Mouse (Mus musculus): ENCODE results near the gene AY358078.
"Not testable (repeated sequence)": the region's sequence is repeated elsewhere in the genome, so short reads cannot be mapped to it uniquely, and the experiment has no call there.

Gene AY358078

DNA sequence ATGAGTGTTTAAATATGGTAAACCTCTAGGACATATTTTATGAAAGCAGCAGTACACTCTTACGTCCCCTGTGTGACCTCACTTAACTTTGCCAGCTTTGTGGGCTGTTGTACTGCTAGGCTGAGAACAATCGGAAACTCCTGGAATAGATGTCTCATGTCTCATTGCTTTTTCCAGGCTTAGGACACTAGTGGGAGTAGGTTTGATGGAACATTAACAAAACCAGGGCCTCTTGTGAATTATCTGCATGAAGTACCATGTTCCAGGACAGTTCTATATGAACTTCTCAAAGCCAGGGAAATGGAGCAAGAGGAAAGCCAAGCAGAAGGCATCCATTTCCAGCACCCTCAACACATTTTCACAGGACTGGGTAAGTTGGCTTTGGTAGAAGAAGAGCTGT, at the start of gene AY358078:
Gene AY358078, plus strand, starts transcription at position 301 of the 400 bp plus-strand sequence.
- in situ Hi-C loops (cut with MseI, MboI): no loop called here

DNA sequence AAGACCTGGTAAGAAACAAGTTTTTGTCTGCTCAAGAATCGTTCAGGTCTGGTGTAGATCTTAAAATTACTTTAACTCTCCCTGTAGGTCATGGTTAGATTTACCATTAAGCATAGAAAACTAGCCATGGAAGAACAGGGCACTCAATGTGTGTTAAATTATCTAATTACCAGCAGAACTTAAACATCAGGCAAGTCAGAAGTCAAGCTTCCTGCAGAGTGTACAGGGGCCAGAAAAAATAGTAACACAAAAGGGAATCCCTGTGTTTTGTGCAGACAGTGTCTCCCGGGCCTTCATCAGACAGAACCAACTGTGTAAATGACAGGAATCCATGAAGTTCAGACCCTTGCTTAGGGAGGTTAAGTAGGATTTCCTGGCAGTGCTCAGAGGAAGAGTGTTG, 43.9 kb upstream of the AY358078 start:
- in situ Hi-C loops (cut with MseI, MboI): no loop called here

DNA sequence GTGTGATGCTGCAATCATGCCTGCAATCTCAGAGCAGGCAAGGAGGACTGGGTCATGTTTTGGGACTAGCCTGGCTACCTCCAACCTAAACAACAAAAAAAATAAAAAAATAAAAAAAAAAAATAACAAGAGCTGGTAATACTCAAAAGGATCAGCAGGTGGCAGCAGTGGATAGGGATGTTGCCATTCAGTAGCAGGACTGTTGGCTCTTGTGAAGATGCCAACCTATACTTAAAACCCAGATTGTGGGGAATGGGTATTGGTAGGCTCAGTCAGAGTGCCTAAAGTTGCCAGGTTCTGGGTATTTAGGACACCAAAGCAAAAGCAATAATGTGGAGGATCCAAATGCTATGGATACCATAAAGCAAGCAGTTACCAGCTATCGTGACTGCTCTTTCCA, 28.5 kb upstream of the AY358078 start:
- in situ Hi-C loops (cut with MseI, MboI): loop anchor here (5.0 to 10.0 kb wide), 2 partner anchors 103 to 674 kb away; no protein-coding TSS in a partner anchor

DNA sequence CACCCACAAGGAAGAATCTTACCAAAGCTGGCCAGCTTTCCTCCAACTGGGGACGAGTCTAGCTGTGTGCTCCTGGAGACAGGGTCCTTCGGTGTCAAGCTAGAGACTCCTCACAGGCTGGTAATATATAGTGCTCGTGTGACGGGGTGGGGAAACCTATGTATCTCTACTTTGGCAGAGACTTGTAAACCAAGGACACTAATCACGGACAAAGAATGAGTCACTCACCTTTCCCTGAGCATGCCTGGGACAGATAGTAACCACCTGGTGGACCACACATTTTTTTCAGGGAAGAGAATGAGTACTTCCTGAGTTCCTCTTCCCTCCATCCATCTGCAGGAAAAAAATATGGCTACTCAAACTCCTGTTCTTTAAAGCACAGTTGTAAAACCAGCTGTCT, 26.4 kb upstream of the AY358078 start, which contains the start of gene Ang4:
Gene Ang4, minus strand, starts transcription at position 101 of the 400 bp plus-strand sequence.
- in situ Hi-C loops (cut with MseI, MboI): loop anchor here (5.0 to 10.0 kb wide), 2 partner anchors 101 to 676 kb away; no protein-coding TSS in a partner anchor

DNA sequence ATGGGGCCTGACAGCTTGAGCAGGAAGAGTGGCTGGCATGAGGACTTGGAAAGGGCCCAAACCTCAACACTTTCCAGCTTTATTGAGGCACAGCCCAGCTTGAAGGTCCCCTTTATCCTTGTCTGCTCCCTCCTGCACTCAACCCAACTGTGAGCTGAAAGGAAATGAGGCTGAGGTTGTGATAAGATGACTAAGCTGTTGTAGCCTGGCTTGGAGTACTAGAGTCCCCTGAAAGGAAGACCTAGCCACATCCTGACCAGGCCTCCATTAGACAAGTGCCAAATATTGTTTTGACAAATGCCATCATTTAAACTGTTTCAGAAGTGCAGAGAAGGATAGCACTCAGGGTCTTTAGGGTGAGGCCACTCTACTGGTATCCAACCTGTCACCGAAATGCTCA, 22.1 kb upstream of the AY358078 start:
- in situ Hi-C loops (cut with MseI, MboI): loop anchor here in 1 of 2 experiments (10.0 kb wide), 1 partner anchor 97 kb away; no protein-coding TSS in a partner anchor

DNA sequence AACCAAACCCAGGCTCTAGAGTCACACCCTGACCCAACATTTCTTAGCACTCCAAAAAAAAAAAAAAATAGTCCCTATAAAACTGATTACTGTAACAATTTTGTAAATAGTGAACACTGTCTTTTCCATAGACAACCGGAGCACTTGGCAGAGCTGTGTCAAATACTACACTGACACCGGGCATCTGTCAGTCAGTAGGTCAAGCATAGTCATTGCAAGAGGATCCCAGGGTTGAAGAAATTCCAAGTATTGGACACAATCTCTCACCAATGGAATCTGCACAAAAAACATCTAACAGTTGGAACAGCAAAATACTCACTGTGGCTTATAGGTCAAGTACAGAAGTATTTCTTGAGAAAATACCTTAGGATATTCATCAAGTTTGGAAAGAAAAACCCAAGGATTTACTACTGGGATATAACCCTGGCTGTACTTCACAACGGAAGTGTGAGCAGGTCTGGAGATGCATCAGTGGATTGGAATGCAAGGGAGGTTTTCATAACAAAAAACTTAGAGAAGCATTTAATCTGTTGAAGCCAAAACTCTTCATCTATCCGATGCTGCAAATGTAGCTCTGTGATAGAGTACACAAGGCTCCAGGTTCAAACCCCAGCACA, 20.9 kb upstream of the AY358078 start:
- in situ Hi-C loops (cut with MseI, MboI): loop anchor here in 1 of 2 experiments (10.0 kb wide), 1 partner anchor 96 kb away; no protein-coding TSS in a partner anchor

DNA sequence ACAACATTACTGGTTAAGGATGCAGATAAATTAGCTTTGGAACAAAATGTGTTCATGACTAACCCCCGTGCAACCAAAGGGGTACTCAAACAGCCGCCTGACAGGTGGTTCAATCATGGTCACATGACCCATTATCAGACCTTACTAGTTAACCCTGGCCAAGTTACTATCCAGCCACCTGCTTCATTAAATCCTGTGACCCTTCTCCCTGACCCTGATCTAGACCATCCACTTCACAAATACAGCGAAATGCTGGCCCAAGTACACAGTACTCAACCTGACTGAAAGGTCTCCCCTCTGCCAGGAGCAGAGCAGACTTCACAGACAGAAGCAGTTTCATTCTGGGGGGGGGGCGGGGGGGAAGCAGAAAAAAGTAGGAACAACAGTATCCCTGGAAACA, 13.5 kb upstream of the AY358078 start:
- in situ Hi-C loops (cut with MseI, MboI): no loop called here

DNA sequence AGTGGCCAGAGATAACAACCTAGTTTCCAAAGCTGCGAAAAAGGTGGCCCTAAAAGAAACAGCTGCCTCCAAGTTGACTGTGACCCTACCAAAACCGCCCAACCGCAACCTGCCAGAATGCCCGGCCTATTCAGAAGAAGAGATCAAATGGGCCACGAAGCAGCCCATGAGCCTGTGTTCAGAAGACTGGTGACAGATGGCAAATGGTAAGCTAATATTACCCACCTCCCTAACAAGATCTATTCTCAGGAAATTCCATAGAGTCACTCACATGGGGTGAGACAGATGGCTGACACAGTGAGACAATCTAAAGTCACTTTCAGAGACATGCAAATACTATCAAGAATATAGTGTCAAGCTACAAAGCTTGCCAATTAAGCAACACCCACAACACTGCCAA, 12.8 kb upstream of the AY358078 start:
- in situ Hi-C loops (cut with MseI, MboI): no loop called here

DNA sequence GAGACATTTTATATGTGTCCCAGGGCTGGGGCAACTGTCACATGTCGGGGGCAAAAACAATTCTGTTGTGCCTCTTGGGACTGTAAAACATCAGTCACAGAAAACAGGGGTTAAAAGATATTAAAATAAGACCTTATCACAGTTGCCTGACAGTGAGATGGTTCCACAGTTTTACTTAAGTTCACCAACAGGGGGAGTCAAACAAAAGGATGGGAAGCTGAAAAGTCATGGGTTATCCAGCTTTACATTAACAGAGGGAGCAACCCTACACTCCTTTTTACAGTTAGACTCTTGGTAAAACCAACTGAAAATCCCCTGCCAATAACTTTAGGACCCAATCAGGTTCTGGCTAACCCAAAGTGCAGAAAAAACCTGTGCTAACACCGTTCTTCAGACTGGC, 10.7 kb upstream of the AY358078 start:
- in situ Hi-C loops (cut with MseI, MboI): no loop called here

DNA sequence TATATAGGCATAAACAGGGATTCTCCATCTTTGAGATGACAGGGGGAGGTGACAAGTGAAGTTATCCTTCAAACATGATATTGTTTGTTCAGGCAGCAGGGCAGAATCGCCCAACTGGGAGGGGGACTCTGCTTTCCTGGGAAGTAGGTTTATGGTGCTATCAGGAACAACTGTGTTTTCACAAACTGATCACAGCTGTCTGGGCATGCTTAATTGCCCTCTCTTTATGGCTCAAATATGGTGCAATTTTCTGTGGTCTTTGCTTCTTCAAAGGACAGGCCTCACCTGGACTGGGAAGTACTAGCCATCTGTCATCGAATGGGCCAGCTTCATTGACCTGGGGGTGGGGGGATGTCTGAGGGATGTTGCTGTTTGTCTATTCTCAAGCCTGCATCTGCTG, 5.7 kb upstream of the AY358078 start:
- in situ Hi-C loops (cut with MseI, MboI): no loop called here

DNA sequence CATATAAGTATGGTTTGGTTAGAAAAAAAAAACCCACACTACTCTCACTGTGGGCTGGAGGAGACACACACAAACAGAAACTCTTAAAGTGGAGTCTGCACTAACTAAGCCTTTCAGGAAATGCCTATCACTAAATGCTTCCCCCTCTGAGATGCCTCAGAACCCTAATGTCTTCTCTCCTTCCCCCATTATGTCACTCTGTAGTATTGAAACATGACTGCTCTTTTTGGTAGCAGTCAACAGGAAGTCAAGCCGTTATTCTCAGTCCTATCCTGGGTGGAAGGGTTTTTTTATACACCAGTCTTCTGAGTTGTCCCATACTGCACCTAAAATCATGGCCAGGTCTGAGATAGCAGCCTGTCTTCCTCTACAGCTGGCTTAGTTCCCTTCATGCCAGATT, 26.8 kb downstream of the AY358078 start:
- in situ Hi-C loops (cut with MseI, MboI): no loop called here

DNA sequence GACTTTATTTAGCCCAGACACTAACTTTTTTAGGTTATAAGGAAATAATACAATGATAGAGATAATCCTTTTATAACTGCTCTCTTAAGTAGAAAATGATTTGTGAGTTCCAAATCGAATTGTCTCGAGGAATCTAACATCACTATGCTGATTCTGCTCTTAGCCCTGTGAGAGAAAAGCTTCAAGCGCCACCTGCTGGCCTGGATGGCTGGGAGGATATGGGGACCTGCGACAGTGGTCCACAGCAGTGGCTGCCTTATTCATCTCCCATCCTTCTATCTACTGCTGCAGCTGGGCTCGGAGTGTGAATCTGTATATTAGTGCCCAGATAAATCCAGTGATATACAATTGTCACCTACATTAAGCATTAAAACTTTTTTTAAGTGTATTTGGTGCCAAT, 28.0 kb downstream of the AY358078 start:
- in situ Hi-C loops (cut with MseI, MboI): not testable (repeated sequence)

DNA sequence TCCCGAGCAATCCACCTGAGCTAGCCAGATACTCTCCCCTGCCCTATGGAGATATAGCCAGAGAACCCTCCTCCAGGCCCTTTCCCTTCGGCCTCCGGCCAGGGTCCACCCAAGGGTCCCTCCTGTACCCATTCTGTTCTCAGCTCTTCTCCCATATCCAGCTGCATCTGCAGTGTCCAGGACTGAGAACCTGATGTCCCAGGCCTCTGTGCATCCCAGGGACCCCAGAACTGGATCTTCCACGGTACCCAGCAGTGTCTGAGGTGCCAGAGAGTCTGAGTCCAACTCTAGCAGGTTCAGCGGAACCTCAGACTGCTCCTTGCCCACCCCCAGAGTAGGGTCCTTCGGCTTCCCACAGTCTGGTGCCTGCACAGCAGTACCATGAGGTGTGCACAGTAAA, 29.3 kb downstream of the AY358078 start:
- in situ Hi-C loops (cut with MseI, MboI): no loop called here

DNA sequence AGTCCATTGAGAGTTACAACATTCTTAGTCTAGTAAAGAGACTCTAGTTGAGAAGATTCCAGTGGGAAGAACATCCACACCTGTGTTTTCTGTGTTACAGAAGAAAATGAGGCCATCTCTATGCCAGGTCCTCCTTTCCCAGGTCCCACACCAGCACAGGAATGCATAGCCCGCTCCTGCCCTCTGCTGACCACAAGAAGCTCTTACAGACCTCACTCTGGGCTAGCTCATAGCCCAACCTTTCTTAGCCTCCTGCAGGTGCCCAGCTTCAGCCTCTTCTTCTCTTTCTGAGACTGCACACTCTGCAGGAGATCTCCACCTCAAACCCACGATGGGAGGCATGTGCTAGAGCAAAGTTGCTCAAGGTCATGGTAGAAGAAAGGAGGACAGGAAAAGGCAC, 38.6 kb downstream of the AY358078 start:
- in situ Hi-C loops (cut with MseI, MboI): not testable (repeated sequence)

DNA sequence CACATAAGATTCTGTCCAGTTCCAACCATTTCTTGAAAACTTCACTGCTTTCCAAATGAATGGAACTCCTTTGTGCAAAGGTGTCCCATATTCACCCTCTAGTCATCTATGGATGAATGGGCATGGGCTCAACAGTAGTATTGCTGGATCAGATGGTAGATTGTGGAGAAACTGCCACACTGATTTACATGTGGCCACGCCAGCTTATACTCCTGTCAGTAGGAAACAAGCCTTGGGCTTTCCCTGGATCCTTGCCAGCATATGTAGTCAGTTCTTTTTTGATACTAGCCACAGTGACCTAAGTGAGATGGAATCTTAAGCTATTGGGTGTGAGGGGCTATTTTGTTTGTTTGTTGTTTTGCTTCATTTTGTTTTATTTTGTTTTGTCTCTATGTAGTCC, 42.4 kb downstream of the AY358078 start:
- in situ Hi-C loops (cut with MseI, MboI): no loop called here

DNA sequence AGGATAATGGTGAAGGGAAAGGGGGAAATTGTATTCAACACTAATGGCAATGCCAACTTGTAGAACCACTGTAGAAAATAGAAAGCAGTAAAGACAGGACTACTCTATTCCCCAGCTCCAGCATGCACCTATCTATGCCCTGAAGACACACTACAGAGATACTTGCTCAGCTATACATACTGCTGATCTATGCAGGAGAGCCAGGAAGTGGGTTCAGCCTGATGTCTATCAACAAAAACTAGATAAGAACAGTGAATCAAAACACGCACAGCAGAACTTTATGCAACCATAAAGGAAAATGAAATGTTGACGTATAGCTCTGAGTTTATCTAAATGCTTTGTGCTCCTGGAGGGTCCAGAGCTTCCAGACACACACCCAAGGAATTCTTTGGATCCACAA, 42.9 kb downstream of the AY358078 start:
- in situ Hi-C loops (cut with MseI, MboI): no loop called here

DNA sequence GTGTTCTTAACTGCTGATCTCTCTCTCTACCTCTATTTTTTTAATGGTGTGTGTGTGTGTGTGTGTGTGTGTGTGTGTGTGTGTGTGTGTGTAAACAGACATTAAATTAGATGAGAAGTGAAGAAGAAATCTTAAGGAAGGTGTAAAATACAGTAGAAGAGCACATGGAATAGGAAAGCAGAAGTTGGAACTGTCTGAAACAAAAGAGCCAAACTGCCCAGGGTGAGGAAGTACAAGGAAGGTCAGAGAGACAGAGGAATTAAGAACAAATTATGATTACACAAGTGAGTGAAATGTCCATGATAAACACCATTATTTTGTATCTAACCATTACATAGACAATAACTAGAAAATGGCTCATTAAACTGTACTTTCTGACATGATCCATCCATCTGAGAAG, 44.0 kb downstream of the AY358078 start:
- in situ Hi-C loops (cut with MseI, MboI): no loop called here

DNA sequence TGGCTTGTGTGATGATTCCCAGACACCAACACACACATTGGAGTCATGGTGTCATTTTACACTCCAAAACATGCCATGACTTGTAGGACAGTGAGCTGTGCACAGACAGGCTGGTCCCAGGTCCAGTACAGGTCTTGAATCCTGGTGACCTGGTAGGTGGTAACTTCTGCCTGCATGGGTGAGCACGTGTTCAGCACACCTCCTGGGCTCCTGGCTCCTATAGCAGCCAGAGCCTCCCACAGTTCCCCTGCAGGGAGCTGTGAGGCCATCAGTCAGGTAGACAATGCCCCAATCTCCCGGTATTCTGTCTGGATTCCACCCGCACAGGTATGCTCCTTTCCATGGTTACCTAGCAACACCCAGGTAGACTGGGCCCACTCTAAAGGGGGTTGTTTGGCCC, 46.7 kb downstream of the AY358078 start:
- in situ Hi-C loops (cut with MseI, MboI): no loop called here

DNA sequence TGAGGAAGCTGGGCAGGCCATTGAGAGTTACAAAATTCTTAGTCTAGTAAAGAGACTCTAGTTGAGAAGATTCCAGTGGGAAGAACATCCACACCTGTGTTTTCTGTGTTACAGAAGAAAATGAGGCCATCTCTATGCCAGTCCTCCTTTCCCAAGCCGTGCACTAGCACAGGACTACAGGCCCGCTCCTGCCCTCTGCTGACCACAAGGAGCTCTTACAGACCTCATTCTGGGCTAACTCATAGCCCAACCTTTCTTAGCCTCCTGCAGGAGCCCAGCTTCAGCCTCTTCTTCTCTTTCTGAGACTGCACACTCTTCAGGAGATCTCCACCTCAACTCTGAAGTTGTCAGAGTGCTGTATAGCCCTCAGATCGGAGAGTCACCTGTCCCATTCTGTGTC, 51.2 kb downstream of the AY358078 start:
- in situ Hi-C loops (cut with MseI, MboI): not testable (repeated sequence)

DNA sequence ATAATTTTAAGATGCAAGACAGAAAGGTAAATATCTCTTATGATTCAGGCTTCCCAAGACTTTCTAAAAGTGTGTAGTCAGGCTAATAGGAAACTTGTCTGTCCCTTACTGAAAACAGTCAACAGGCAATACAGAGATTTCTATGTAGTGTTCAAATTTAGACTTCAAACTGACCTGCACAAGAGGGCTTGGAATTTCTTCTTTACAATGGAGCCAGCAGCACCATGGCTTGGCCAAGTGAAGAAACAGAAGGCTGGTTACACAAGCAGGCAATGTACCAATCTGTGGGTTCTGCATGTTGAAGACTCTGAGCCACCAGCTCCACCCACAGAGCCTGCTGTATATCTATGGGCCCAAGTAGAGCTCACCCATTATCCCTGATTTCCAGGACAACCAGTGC, 53.6 kb downstream of the AY358078 start, which contains the start of gene Ear6:
Gene Ear6, plus strand, starts transcription at position 301 of the 400 bp plus-strand sequence.
- in situ Hi-C loops (cut with MseI, MboI): no loop called here

DNA sequence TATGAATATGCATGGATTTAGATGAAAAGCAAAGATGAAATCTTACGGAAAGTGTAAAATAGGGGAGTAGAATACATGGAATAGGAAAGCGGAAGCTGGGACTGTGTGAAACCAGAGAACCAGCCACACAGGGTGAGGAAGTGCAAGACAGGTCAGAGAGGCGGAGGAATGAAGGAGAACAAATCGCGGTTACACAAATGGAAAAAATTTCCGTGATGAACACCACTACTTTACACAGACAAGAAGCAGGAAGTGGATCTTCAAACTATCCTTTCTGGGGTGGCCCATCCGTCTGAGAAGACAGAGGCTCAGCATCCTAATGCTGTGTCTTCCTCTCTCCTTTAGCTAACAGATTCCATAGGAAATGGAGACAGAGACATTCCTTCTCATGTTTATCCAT, 55.4 kb downstream of the AY358078 start:
- in situ Hi-C loops (cut with MseI, MboI): not testable (repeated sequence)

DNA sequence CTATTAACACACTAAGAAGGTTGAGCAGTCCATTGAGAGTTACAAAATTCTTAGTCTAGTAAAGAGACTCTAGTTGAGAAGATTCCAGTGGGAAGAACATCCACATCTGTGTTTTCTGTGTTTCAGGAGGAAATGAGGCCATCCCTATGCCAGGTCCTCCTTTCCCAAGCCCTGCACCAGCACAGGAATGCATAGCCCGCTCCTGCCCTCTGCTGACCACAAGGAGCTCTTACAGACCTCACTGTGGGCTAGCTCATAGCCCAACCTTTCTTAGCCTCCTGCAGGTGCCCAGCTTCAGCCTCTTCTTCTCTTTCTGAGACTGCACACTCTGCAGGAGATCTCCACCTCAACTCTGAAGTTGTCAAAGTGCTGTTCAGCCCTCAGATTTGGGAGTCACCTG, 63.8 kb downstream of the AY358078 start:
- in situ Hi-C loops (cut with MseI, MboI): not testable (repeated sequence)

DNA sequence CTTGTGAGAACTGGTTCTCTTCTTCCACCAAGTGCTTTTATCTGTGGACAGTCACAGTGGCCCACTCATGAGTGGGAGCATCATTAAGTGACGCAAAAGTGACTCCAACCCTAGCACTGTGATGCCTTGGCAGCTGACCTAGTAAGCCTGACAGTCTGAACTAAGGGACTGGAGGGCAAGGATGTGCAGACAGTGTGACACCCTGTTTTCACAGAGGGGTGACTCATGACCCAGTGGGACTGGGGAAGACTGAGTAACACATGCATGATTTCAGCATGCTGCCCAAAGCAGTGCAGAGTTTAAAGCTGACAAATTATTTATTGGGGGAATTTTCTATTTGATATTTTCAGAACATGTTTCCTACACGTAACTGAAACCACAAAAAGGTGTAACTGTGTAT, 70.9 kb downstream of the AY358078 start:
- in situ Hi-C loops (cut with MseI, MboI): loop anchor here in 1 of 2 experiments (10.0 kb wide), 1 partner anchor 96 kb away; the partner anchor contains the start of gene Ang4
